Mouse (Mus musculus) gastrocnemius, postnatal 4 days (tissue): ENCODE results near the gene 9230102O04Rik. TPM values are rescaled to one million over a fixed set of nuclear protein-coding genes. Genes with fewer than 3 reads are reported as not detected.

Experiments used
- DNase-seq, 2 experiments: peaks; one replicate each; pipeline ENCODE4 v3.0.0; 2021 to 2022; ENCODE audit warnings: low spot score in 2 of 2, mixed read lengths in 2 of 2
- total RNA-seq, 2 experiments: library from RNA; stranded (reverse); gene quantifications; 2 replicates each; pipeline ENCODE4 v1.2.3; 2021

9230102O04Rik gene
- total RNA-seq, 2 experiments from 2014 or later: not detected

GRCm38 (mm10) chr2:9873757-9874156, 15.6 kb downstream of the 9230102O04Rik start:
- DNase-seq: no peak

- DNase-seq: no peak
Measured at GRCm38 (mm10) chr2:9872682-9873081, 16.7 kb downstream of the 9230102O04Rik start.

- DNase-seq: no peak
Measured at GRCm38 (mm10) chr2:9871798-9872197, 17.5 kb downstream of the 9230102O04Rik start.

GRCm38 (mm10) chr2:9871141-9871716, 18.1 kb downstream of the 9230102O04Rik start:
- DNase-seq: no peak

GRCm38 (mm10) chr2:9867092-9867825, 22.1 kb downstream of the 9230102O04Rik start:
- no peak for DNase-seq

GRCm38 (mm10) chr2:9860698-9861097, 28.6 kb downstream of the 9230102O04Rik start:
- no peak for DNase-seq

- no peak for DNase-seq
Measured at GRCm38 (mm10) chr2:9855861-9856260, 33.5 kb downstream of the 9230102O04Rik start.

- no peak for DNase-seq
Measured at GRCm38 (mm10) chr2:9852851-9853576, 36.3 kb downstream of the 9230102O04Rik start.

GRCm38 (mm10) chr2:9835195-9835594, 54.1 kb downstream of the 9230102O04Rik start:
- no peak for DNase-seq

- no peak for DNase-seq
Measured at GRCm38 (mm10) chr2:9833712-9834111, 55.6 kb downstream of the 9230102O04Rik start.

Other genes with a start within 250 kb of the 9230102O04Rik start
- not detected for gene 4930412O13Rik, start 8.3 kb downstream of the 9230102O04Rik start, total RNA-seq
- 1 to 10 TPM in 1 of 2 experiments, under 1 TPM in 1; 0.65 to 1.9 TPM for gene Gata3, start 494 bp upstream of the 9230102O04Rik start, total RNA-seq
- 10 to 100 TPM in 1 of 2 experiments, 1 to 10 TPM in 1; 8.4 to 10.4 TPM for gene Taf3, start 159.1 kb upstream of the 9230102O04Rik start, total RNA-seq
- 100 to 1,000 TPM; 529 to 571 TPM for gene Atp5c1, start 191.0 kb upstream of the 9230102O04Rik start, total RNA-seq
- gene Kin, start 191.1 kb upstream of the 9230102O04Rik start, total RNA-seq: 10 to 100 TPM; 10.1 to 11.0 TPM
- 1 to 10 TPM in 1 of 2 experiments, under 1 TPM in 1; 0.66 to 4.1 TPM for gene Itih2, start 241.9 kb upstream of the 9230102O04Rik start, total RNA-seq